Mouse (Mus musculus) MEL (cell line): Measurements from ENCODE around the gene Tcf7l2. TPM values are rescaled to one million over a fixed set of nuclear protein-coding genes. Genes with fewer than 3 reads are reported as not detected.
A peak's percentile ranks its signal among the peaks of the same experiment; 100 is the strongest.

Experiments used
- DNase-seq: peaks from one replicate; pipeline ENCODE4 v3.0.0; 2011; ENCODE audit warnings: low read depth, low spot score
- H3K27ac ChIP-seq: 2 replicates; pipeline ENCODE4 v1.5.1; 2012; ENCODE audit warnings: low read depth, mild to moderate bottlenecking, control low read depth, low read length, moderate library complexity; ENCODE audit not compliant: control insufficient read depth
- H3K27me3 ChIP-seq, 2 experiments: fragments of 150-350 bp in 1 of 2; sonication (generic) in 1 of 2; 2 replicates each; pipeline ENCODE4 v1.6.1; 2012; ENCODE audit warnings: low read length in 2 of 2, mild to moderate bottlenecking in 2 of 2, improper control_type of control experiment in 1 of 2, moderate library complexity in 1 of 2; ENCODE audit not compliant: insufficient read depth in 2 of 2, control insufficient read depth in 1 of 2
- H3K36me3 ChIP-seq, 2 experiments: 2 replicates each; pipeline ENCODE4 v1.6.1; 2012 to 2014; ENCODE audit warnings: low read length in 2 of 2, improper control_type of control experiment in 1 of 2, inconsistent platforms in 1 of 2, mild to moderate bottlenecking in 1 of 2; ENCODE audit not compliant: insufficient read depth in 2 of 2, control insufficient read depth in 1 of 2
- H3K4me1 ChIP-seq, 2 experiments: fragments of 150-350 bp in 1 of 2; sonication (generic) in 1 of 2; 2 replicates each; pipeline ENCODE4 v1.6.1; 2012; ENCODE audit warnings: low read length in 2 of 2, improper control_type of control experiment in 1 of 2, mild to moderate bottlenecking in 1 of 2; ENCODE audit not compliant: insufficient read depth in 2 of 2, control insufficient read depth in 1 of 2
- H3K4me3 ChIP-seq, 2 experiments: fragments of 150-350 bp in 1 of 2; sonication (generic) in 1 of 2; 2 replicates each; pipeline ENCODE4 v1.5.1; 2012; ENCODE audit warnings: low read depth in 2 of 2, low read length in 2 of 2, mild to moderate bottlenecking in 2 of 2, moderate library complexity in 2 of 2, control low read depth in 1 of 2, improper control_type of control experiment in 1 of 2; ENCODE audit not compliant: control insufficient read depth in 1 of 2, insufficient read depth in 1 of 2
- H3K79me2 ChIP-seq: 2 replicates; pipeline ENCODE4 v1.6.1; 2012; ENCODE audit warnings: mild to moderate bottlenecking, low read length, moderate library complexity; ENCODE audit not compliant: control insufficient read depth, poor library complexity, insufficient read depth
- H3K9ac ChIP-seq: 2 replicates; pipeline ENCODE4 v1.6.1; 2012; ENCODE audit warnings: low read depth, mild to moderate bottlenecking, control low read depth, low read length, moderate library complexity; ENCODE audit not compliant: control insufficient read depth, poor library complexity, severe bottlenecking
- H3K9me3 ChIP-seq: fragments of 150-350 bp; sonication (generic); replicated peaks from 2 replicates; pipeline ENCODE4 v1.6.1; 2012; ENCODE audit warnings: mild to moderate bottlenecking, low read length, improper control_type of control experiment, moderate library complexity; ENCODE audit not compliant: insufficient read depth
- BHLHE40 ChIP-seq: IDR thresholded peaks from 2 replicates; pipeline ENCODE4 v1.6.1; 2012; ENCODE audit warnings: low read depth, mild to moderate bottlenecking, inconsistent platforms, low read length, improper control_type of control experiment, borderline replicate concordance
- CHD1 ChIP-seq: IDR thresholded peaks from 2 replicates; pipeline ENCODE4 v1.6.1; 2012; ENCODE audit warnings: low read depth, mild to moderate bottlenecking, inconsistent platforms, low read length, improper control_type of control experiment
- CHD2 ChIP-seq: IDR thresholded peaks from 2 replicates; pipeline ENCODE4 v1.6.1; 2011; ENCODE audit warnings: low read length, improper control_type of control experiment
- E2F4 ChIP-seq: IDR thresholded peaks from 2 replicates; pipeline ENCODE4 v1.6.1; 2011; ENCODE audit warnings: low read depth, low read length, improper control_type of control experiment, borderline replicate concordance
- ELF1 ChIP-seq: IDR thresholded peaks from 2 replicates; pipeline ENCODE4 v1.6.1; 2014; ENCODE audit warnings: low read depth, mild to moderate bottlenecking, inconsistent platforms, low read length, improper control_type of control experiment, moderate library complexity
- GABPA ChIP-seq: IDR thresholded peaks from 2 replicates; pipeline ENCODE4 v1.6.1; 2012; ENCODE audit warnings: low read depth, mild to moderate bottlenecking, inconsistent platforms, low read length, improper control_type of control experiment, moderate library complexity
- KAT2A ChIP-seq: conservative IDR thresholded peaks from 2 replicates; pipeline ENCODE4 v1.6.1; 2012; ENCODE audit warnings: low read depth, low read length, improper control_type of control experiment, inconsistent platforms
- MAFK ChIP-seq: IDR thresholded peaks from 2 replicates; pipeline ENCODE4 v1.6.1; 2011; ENCODE audit warnings: low read depth, mild to moderate bottlenecking, low read length, improper control_type of control experiment, borderline replicate concordance
- MAZ ChIP-seq: IDR thresholded peaks from 2 replicates; pipeline ENCODE4 v1.6.1; 2012; ENCODE audit warnings: low read depth, mild to moderate bottlenecking, inconsistent platforms, low read length, improper control_type of control experiment
- MEF2A ChIP-seq: IDR thresholded peaks from 2 replicates; pipeline ENCODE4 v1.6.1; 2014; ENCODE audit warnings: low read depth, mild to moderate bottlenecking, inconsistent platforms, low read length, improper control_type of control experiment; ENCODE audit not compliant: poor library complexity, insufficient replicate concordance, severe bottlenecking; ENCODE audit errors: extremely low read depth
- MYB ChIP-seq: IDR thresholded peaks from 2 replicates; pipeline ENCODE4 v1.6.1; 2011; ENCODE audit warnings: mild to moderate bottlenecking, low read depth, low read length, improper control_type of control experiment
- NELFE ChIP-seq: IDR thresholded peaks from 2 replicates; pipeline ENCODE4 v1.6.1; 2011; ENCODE audit warnings: low read depth, low read length, improper control_type of control experiment
- NRF1 ChIP-seq: IDR thresholded peaks from 2 replicates; pipeline ENCODE4 v1.6.1; 2014; ENCODE audit warnings: low read depth, mild to moderate bottlenecking, inconsistent platforms, low read length, improper control_type of control experiment, moderate library complexity; ENCODE audit not compliant: poor library complexity, insufficient read depth, severe bottlenecking
- POLR2A ChIP-seq, 2 experiments: IDR thresholded peaks; 2 replicates each; pipeline ENCODE4 v1.6.1; 2011 to 2012; ENCODE audit warnings: low read length in 2 of 2, mild to moderate bottlenecking in 2 of 2, control low read depth in 1 of 2, improper control_type of control experiment in 1 of 2, low read depth in 1 of 2, moderate library complexity in 1 of 2; ENCODE audit not compliant: control insufficient read depth in 1 of 2, insufficient read depth in 1 of 2, poor library complexity in 1 of 2
- POLR2AphosphoS5 ChIP-seq: IDR thresholded peaks from 2 replicates; pipeline ENCODE4 v1.6.1; 2012; ENCODE audit warnings: low read depth, borderline replicate concordance, mild to moderate bottlenecking, inconsistent platforms, low read length, moderate library complexity, mixed read lengths
- RAD21 ChIP-seq: IDR thresholded peaks from 2 replicates; pipeline ENCODE4 v1.6.1; 2011; ENCODE audit warnings: mild to moderate bottlenecking, low read depth, low read length, improper control_type of control experiment
- RCOR1 ChIP-seq: IDR thresholded peaks from 2 replicates; pipeline ENCODE4 v1.6.1; 2012; ENCODE audit warnings: low read depth, mild to moderate bottlenecking, inconsistent platforms, low read length, improper control_type of control experiment
- TAL1 ChIP-seq: IDR thresholded peaks from 2 replicates; pipeline ENCODE4 v1.6.1; 2012; ENCODE audit warnings: mild to moderate bottlenecking, inconsistent platforms, low read length, moderate library complexity, mixed read lengths
- TBP ChIP-seq: IDR thresholded peaks from 2 replicates; pipeline ENCODE4 v1.8.0; 2011; ENCODE audit warnings: low read depth, low read length, improper control_type of control experiment
- TCF12 ChIP-seq: IDR thresholded peaks from 2 replicates; pipeline ENCODE4 v1.6.1; 2014; ENCODE audit warnings: low read depth, mild to moderate bottlenecking, inconsistent platforms, low read length, improper control_type of control experiment, moderate library complexity
- UBTF ChIP-seq: IDR thresholded peaks from 2 replicates; pipeline ENCODE4 v1.6.1; 2012; ENCODE audit warnings: low read depth, mild to moderate bottlenecking, inconsistent platforms, low read length, improper control_type of control experiment, moderate library complexity, borderline replicate concordance; ENCODE audit not compliant: insufficient read depth
- ZC3H11A ChIP-seq: IDR thresholded peaks from 2 replicates; pipeline ENCODE4 v1.6.1; 2012; ENCODE audit warnings: low read depth, mild to moderate bottlenecking, inconsistent platforms, low read length, improper control_type of control experiment
- ZKSCAN1 ChIP-seq: IDR thresholded peaks from 2 replicates; pipeline ENCODE4 v1.6.1; 2012; ENCODE audit warnings: low read depth, mild to moderate bottlenecking, inconsistent platforms, low read length, improper control_type of control experiment, moderate library complexity
- ZNF384 ChIP-seq: IDR thresholded peaks from 2 replicates; pipeline ENCODE4 v1.6.1; 2012; ENCODE audit warnings: low read depth, mild to moderate bottlenecking, inconsistent platforms, low read length, improper control_type of control experiment
- polyA plus RNA-seq, 2 experiments: library from polyadenylated mRNA; stranded (reverse) in 1 of 2; unstranded in 1 of 2; fragments of >175 nt in 1 of 2; fragments of >200 nt in 1 of 2; gene quantifications; 2 replicates each; pipeline versions ENCODE4 v1.2.1 to v1.2.4; 2012; ENCODE audit warnings: low replicate concordance in 2 of 2, low read depth in 1 of 2; ENCODE audit not compliant: insufficient read length in 2 of 2, insufficient read depth in 1 of 2, missing spikeins in 1 of 2
- total RNA-seq: library from RNA; depleted of rRNA; stranded (reverse); fragments of 300-350 nt; gene quantifications from 2 replicates; pipeline ENCODE4 v1.2.3, GENCODE M21; 2012

Gene Tcf7l2
- total and polyA plus RNA-seq, 3 experiments: 0.65 to 12.8 TPM; not detected in 1

GRCm38 (mm10) chr19:55804795-55805194 lies 63.2 kb downstream of the Tcf7l2 start:
- peaks cover 9 to 10% of the 10 kb centered on the region in 2 experiments for H3K27me3 ChIP-seq
- TF ChIP-seq TAL1 (no peak), RAD21 (no peak), TBP (no peak), POLR2AphosphoS5 (no peak), MAFK (peak; percentile 76), UBTF (no peak), CHD1 (no peak)
- DNase-seq: no peak
- no peaks in the 10 kb centered on the region for H3K4me1 ChIP-seq
- no peaks in the 10 kb centered on the region for H3K36me3 ChIP-seq
- no peaks in the 10 kb centered on the region for H3K79me2 ChIP-seq
- H3K4me3 ChIP-seq: no peak overlapping the region
- H3K27ac ChIP-seq: no peak overlapping the region
- no peak overlapping the region for H3K9ac ChIP-seq
- H3K9me3 ChIP-seq: no peaks in the 10 kb centered on the region

- Histone ChIP-seq H3K36me3 (no peaks in the 10 kb centered on the region), H3K9ac (no peak overlapping the region), H3K4me3 (no peak overlapping the region), H3K27me3 (peaks cover 5 to 6% of the 10 kb centered on the region in 2 experiments), H3K79me2 (no peaks in the 10 kb centered on the region), H3K27ac (no peak overlapping the region), H3K9me3 (no peaks in the 10 kb centered on the region), H3K4me1 (no peaks in the 10 kb centered on the region)
- no peak for TF ChIP-seq CHD1
- TF ChIP-seq ELF1: no peak
- TF ChIP-seq RCOR1: no peak
- TF ChIP-seq TCF12: no peak
- TF ChIP-seq TAL1: no peak
- TF ChIP-seq ZC3H11A: no peak
- TF ChIP-seq BHLHE40: no peak
- no peak for TF ChIP-seq NELFE
- no peak for TF ChIP-seq ZNF384
- no peak for TF ChIP-seq POLR2A (IDR thresholded peaks at IDR 0.05; ENCODE audit: control insufficient read depth in 1 of 2, insufficient read depth in 1 of 2, low read depth in 1 of 2, low read length in 2 of 2, poor library complexity in 1 of 2)
- no peak for TF ChIP-seq MEF2A
- no peak for TF ChIP-seq CHD2
- no peak for TF ChIP-seq ZKSCAN1
- TF ChIP-seq MAZ: no peak
- TF ChIP-seq MYB: no peak
- no peak for TF ChIP-seq GABPA
- no peak for TF ChIP-seq E2F4
- no peak for TF ChIP-seq NRF1
- no peak for TF ChIP-seq KAT2A
- DNase-seq: no peak
These were observed 65.0 kb downstream of the Tcf7l2 start for GRCm38 (mm10) chr19:55806434-55807193.
